Mouse (Mus musculus): Measurements from ENCODE around the gene Acsf3. TPM values are rescaled to one million over a fixed set of nuclear protein-coding genes. Genes with fewer than 3 reads are reported as not detected.

Acsf3 gene
- polyA plus RNA-seq, 1 experiment from 2014 or later, result 17.8 TPM

DNA sequence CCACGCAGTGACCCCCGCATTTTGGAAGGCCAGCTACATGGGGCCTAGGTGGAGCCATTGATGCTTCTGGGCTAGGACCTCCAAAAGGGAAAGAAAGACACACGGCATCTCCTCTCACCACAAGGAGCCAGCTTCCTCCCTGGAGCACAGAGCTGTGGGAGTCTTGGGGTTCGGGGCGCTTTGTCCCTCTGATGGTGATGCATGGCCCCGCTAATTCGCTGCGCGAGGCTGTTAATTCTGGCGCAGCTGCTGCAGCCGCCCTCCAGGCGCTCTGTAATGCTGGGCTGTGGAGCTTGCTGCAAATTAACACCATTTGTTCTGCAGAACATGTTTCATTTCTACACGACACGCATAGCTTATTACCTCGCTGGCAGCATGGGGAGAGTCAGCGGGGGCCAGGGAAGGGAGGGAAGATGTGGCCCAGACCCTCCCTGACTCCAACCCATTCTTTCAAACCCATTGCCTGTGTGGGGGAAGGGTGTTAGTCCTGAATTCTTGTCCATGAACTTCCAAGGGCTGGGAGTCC is 29.5 kb upstream of the Acsf3 start:
- peak; percentile 20 for DNase-seq (ENCODE audit: low spot score)
- no peaks in the 10 kb centered on the region for H3K36me3 ChIP-seq
- no peaks in the 10 kb centered on the region for H3K9me3 ChIP-seq (replicated peaks)
- H3K4me1 ChIP-seq, result peaks cover 54% of the 10 kb centered on the region
- peaks cover 60% of the 10 kb centered on the region for H3K27me3 ChIP-seq (ENCODE audit: low read depth, poor library complexity, severe bottlenecking)
- WGBS, result 18% methylated on average over 16 of the region's 16 CpGs
- peak overlapping the region; percentile 78 for H3K27ac ChIP-seq (replicated peaks)
- H3K4me3 ChIP-seq, result peak overlapping the region; percentile 7; the same call in 1 of the 2 replicates

DNA sequence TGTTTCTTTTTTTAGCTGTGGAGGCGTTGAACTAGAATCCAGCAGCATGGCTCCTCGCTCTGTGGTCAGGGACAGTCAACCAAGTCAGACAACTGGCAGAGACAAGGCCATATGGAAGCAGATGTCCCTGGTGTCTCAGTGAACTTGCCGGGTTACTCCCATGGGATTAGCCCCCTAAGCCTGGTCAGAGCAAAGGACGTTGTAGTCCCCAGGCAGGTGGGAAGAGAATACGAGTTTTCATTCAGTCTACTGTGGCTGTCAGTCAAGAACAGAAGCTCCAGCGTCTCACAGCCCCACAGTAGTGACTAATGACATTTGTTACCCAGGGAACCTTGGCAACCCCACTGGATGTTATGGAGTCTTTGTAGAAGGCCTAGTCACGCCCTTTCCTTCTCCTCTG is 28.8 kb upstream of the Acsf3 start:
- 61% methylated on average over 7 of the region's 7 CpGs for WGBS
- peaks cover 53% of the 10 kb centered on the region for H3K27me3 ChIP-seq (ENCODE audit: low read depth, poor library complexity, severe bottlenecking)

DNA sequence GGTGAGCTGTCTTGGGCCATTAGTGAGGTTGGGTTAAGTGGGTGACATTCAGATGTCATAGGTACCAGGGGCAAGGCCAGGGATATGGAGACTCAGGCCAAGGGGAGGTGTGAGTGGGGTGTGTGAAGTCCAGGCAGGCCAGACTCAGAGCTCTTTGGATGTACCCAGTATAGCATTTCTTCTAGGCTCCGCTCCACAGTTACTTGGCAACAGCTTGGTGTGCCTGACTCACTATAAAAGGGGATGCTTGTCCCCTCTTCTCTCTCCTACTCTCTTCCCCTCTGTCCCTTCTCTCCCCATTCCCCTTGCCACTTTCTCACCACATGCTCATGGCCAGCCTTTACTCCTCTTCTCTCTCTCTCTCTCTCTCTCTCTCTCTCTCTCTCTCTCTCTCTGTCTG is 27.5 kb upstream of the Acsf3 start:
- no peaks in the 10 kb centered on the region for H3K9me3 ChIP-seq (replicated peaks)
- peaks cover 42% of the 10 kb centered on the region for H3K27me3 ChIP-seq (ENCODE audit: low read depth, poor library complexity, severe bottlenecking)
- no peak overlapping the region for H3K27ac ChIP-seq (replicated peaks)
- no peaks in the 10 kb centered on the region for H3K36me3 ChIP-seq
- no peak for DNase-seq (ENCODE audit: low spot score)
- H3K4me3 ChIP-seq, result no peak overlapping the region
- peaks cover 43% of the 10 kb centered on the region for H3K4me1 ChIP-seq
- WGBS, result 95% methylated on average over 1 of the region's 1 CpGs

More for the DNA sequence above, 28.8 kb upstream of the Acsf3 start:
- Histone ChIP-seq H3K9me3 (replicated peaks) (no peaks in the 10 kb centered on the region), H3K27ac (replicated peaks) (peak overlapping the region; percentile 78; the same call in 1 of the 2 replicates), H3K4me3 (no peak overlapping the region), H3K36me3 (no peaks in the 10 kb centered on the region), H3K4me1 (peaks cover 54% of the 10 kb centered on the region)
- no peak for DNase-seq (ENCODE audit: low spot score)

DNA sequence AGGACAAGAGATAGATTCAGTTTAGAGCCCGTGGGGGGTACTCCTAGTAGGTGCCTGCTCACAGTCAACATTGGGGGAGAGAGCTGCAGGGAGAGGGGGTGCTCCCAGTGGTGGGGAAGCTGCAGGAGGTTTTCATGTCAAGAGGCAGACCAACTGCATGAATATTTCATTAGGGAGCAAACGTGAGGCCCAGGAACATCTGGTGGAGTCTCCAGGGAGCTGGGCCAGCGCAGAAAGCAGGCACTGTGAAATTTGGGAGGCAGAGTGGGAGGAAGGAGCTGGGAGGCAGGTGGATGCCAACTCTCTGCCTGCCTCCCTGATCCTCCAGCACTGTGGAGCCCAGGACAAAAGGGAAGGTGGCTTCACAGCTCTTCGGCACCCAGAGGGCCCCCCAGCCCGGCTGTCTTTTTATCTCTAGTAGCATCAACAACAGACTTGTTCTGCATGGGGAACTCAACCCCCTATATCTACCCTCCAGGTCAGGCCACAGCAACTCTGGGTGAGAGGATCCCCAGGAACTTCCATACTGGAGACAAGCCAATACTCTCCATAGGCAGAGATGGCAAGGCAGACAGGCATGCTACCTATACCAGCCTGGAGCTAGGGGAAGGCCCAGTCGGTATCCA is 25.8 kb upstream of the Acsf3 start:
- no peak for DNase-seq (ENCODE audit: low spot score)
- H3K27me3 ChIP-seq (ENCODE audit: low read depth, poor library complexity, severe bottlenecking), result peaks cover 30% of the 10 kb centered on the region
- H3K36me3 ChIP-seq, result no peaks in the 10 kb centered on the region
- WGBS, result 72% methylated on average over 6 of the region's 6 CpGs
- H3K4me3 ChIP-seq, result no peak overlapping the region
- no peaks in the 10 kb centered on the region for H3K9me3 ChIP-seq (replicated peaks)
- peak overlapping the region; percentile 35 for H3K27ac ChIP-seq (replicated peaks)
- peaks cover 39% of the 10 kb centered on the region for H3K4me1 ChIP-seq

DNA sequence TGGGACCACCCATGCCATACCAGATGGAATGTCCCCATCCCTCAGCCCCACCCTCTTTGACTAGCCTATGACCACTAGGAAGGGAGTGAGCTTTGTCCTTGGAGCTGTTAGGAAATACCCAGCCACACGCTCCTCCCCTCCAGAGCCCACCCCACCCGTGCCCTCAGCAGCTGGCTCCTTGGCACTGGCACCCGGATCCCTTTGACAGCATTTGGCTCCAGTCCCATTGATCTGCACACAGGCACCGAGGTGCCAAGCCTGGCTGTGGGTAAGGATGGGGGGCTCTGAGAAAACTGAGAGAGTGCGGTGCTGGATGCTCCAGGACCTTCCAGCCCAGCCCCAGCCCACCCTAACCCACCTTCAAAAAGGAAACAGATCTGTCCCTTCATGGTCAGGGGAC is 23.9 kb upstream of the Acsf3 start:
- peaks cover 11% of the 10 kb centered on the region for H3K27me3 ChIP-seq (ENCODE audit: low read depth, poor library complexity, severe bottlenecking)
- H3K4me1 ChIP-seq, result peaks cover 20% of the 10 kb centered on the region
- WGBS, result 91% methylated on average over 5 of the region's 5 CpGs
- no peaks in the 10 kb centered on the region for H3K9me3 ChIP-seq (replicated peaks)
- H3K4me3 ChIP-seq, result no peak overlapping the region
- H3K36me3 ChIP-seq, result no peaks in the 10 kb centered on the region
- no peak overlapping the region for H3K27ac ChIP-seq (replicated peaks)
- no peak for DNase-seq (ENCODE audit: low spot score)

DNA sequence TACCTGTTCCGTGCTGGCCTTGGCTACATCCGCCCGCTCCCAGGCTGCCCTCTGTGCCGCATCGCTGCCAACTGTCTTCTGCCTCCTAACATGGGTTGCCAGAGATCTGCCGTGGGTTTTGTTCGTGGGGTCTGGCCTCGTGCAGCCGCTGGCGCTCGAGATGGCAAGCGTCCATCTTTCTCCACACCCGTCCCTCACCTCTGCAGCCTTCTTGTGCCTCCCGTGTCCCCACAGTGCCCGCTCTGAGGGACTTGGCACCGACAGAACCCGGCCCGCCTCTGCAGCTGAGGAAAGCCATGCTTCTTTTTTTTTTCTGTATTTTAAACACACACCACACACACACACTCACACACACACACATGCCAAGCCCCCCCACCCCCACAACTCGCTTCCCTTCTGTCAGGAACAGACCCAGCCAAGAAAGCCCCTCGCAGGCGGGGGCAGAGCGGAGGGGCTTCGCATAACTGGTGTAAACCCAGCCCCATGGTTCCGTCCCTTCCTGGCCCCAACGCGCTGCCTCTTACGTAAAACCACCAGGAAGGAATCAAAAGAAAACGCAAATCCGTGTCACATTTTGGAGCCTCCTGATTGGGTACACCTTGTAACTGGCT is 23.1 kb upstream of the Acsf3 start:
- 91% methylated on average over 27 of the region's 29 CpGs for WGBS

DNA sequence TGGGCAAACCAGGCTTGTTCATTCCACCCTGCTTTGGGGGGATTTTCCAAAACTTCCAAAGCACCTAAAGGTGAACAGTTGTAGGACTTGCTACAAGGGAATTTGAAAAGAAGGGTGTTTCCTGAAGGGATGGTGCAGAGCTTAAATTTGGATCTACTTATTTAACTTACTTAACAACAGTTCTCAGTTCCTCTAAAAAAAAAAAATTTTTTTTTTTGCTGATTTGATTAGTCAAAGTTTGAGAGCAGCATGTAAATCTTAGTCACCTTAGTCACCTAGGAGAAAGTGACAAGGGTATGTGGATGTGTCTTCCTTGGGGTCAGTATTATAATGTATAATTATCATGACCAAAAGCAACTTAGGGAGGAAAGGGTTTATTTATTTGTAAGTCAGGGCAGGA is 16.7 kb upstream of the Acsf3 start:
- H3K27ac ChIP-seq (replicated peaks), result no peak overlapping the region
- no peak for DNase-seq (ENCODE audit: low spot score)
- no peaks in the 10 kb centered on the region for H3K4me1 ChIP-seq
- H3K4me3 ChIP-seq, result no peak overlapping the region
- H3K9me3 ChIP-seq (replicated peaks), result no peaks in the 10 kb centered on the region
- no peaks in the 10 kb centered on the region for H3K36me3 ChIP-seq
- no peaks in the 10 kb centered on the region for H3K27me3 ChIP-seq (ENCODE audit: low read depth, poor library complexity, severe bottlenecking)

More for the DNA sequence above, 23.1 kb upstream of the Acsf3 start:
- Histone ChIP-seq H3K27me3 (ENCODE audit: low read depth, poor library complexity, severe bottlenecking) (peaks cover 4% of the 10 kb centered on the region), H3K4me1 (peaks cover 13% of the 10 kb centered on the region), H3K36me3 (no peaks in the 10 kb centered on the region), H3K4me3 (no peak overlapping the region), H3K9me3 (replicated peaks) (no peaks in the 10 kb centered on the region), H3K27ac (replicated peaks) (no peak overlapping the region)
- DNase-seq (ENCODE audit: low spot score), result no peak

DNA sequence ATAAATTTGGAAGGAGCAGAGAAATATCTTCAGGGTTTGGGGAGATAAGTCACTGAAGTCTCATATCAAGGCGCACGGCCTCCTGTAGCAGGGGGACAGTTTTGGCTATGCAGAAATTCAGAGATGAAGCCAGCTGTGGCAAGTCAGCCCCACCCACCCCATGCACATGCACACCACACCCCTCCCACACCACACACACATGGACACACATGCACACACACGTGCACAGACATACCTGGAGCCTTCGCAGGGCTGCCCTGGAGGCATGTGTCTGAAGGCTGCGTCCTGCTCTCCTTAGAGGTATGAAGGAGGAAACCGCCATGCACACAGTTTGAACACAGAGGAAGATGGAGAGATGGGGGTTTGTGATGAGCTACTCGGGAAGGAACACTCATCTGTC is 15.2 kb upstream of the Acsf3 start:
- H3K36me3 ChIP-seq, result no peaks in the 10 kb centered on the region
- 89% methylated on average over 7 of the region's 7 CpGs for WGBS
- no peak overlapping the region for H3K27ac ChIP-seq (replicated peaks)
- H3K4me1 ChIP-seq, result no peaks in the 10 kb centered on the region
- DNase-seq (ENCODE audit: low spot score), result no peak
- H3K9me3 ChIP-seq (replicated peaks), result no peaks in the 10 kb centered on the region
- H3K27me3 ChIP-seq (ENCODE audit: low read depth, poor library complexity, severe bottlenecking), result no peaks in the 10 kb centered on the region
- H3K4me3 ChIP-seq, result no peak overlapping the region

DNA sequence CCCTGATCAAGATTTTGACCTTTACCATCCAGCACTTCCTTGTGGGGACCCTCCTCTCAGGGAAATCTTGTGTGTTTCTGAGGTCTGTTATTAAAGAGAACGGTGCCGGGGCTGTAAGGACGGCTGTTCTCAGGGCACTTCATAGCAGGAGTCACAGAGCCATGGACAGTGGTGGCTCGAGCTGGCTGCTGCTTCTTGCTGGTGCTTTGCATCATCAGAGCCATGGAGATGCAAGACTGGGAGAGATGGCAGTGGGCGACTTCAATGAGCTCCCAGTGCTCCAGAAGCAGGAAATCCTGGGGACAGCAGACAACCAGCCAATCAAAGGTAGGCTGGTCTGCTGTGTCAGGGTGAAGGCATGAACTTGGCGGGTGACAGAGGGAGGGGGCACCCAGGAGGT is 14.2 kb upstream of the Acsf3 start:
- H3K4me3 ChIP-seq, result no peak overlapping the region
- WGBS, result 78% methylated on average over 6 of the region's 6 CpGs
- H3K36me3 ChIP-seq, result no peaks in the 10 kb centered on the region
- H3K9me3 ChIP-seq (replicated peaks), result no peaks in the 10 kb centered on the region
- no peak overlapping the region for H3K27ac ChIP-seq (replicated peaks)
- DNase-seq (ENCODE audit: low spot score), result no peak
- no peaks in the 10 kb centered on the region for H3K4me1 ChIP-seq
- no peaks in the 10 kb centered on the region for H3K27me3 ChIP-seq (ENCODE audit: low read depth, poor library complexity, severe bottlenecking)

DNA sequence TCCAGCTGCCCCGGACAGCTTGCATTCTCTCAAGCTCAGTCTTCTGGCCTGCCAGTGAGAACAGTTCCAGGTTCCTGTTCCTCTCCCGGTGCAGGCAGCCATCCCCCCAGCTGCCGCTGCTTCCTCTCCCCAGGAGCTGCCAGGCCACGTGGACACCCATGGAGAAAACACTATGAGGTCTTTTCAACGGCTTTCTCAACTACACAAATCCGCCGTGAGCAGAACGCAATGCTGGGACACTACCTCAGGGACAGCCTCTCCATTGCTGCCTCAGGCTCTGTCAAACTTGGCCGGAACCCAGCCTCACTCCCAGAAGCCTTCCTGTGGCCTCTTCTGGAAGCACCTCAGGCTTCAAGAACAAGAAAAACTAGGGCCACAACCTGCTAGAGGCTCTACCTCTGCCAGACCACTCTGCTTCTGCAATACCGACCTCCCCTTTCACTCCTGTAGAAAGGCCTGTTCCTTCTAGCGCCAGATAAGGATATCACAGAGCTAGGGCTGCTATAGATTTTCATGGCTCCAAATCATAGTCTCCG is 12.5 kb upstream of the Acsf3 start:
- no peaks in the 10 kb centered on the region for H3K36me3 ChIP-seq
- peaks cover 10% of the 10 kb centered on the region for H3K4me1 ChIP-seq
- H3K27ac ChIP-seq (replicated peaks), result no peak overlapping the region; the same call in 1 of the 2 replicates
- WGBS, result 47% methylated on average over 12 of the region's 12 CpGs
- H3K9me3 ChIP-seq (replicated peaks), result no peaks in the 10 kb centered on the region
- no peaks in the 10 kb centered on the region for H3K27me3 ChIP-seq (ENCODE audit: low read depth, poor library complexity, severe bottlenecking)
- no peak for DNase-seq (ENCODE audit: low spot score)
- H3K4me3 ChIP-seq, result no peak overlapping the region

DNA sequence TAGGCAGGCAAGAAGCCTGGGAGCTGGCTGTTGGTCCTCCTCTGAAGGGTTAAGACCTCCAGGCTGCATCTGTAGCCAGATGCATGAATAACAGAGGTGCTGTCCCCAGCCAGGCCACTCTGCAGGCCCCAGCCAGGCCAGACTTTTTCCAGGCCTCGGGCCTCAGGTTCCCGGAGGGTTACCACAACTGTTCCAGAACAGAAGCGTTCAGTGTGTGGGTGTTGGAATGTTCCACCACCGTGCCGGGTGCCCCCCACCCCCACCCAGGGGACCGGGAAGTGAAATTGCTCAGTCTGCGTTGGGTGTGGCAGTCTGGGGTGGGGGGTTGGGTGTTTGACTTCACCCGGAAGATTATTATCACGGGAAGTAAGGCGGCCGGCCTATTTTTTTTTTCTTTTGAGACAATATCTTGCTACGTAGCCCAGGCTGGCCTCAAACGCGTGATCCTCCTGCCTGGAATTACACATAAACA is 12.0 kb upstream of the Acsf3 start:
- Histone ChIP-seq H3K36me3 (no peaks in the 10 kb centered on the region), H3K27ac (replicated peaks) (no peak overlapping the region; the same call in 1 of the 2 replicates), H3K27me3 (ENCODE audit: low read depth, poor library complexity, severe bottlenecking) (no peaks in the 10 kb centered on the region), H3K4me1 (peaks cover 10% of the 10 kb centered on the region), H3K9me3 (replicated peaks) (no peaks in the 10 kb centered on the region), H3K4me3 (no peak overlapping the region)
- DNase-seq (ENCODE audit: low spot score), result no peak
- 89% methylated on average over 14 of the region's 14 CpGs for WGBS

DNA sequence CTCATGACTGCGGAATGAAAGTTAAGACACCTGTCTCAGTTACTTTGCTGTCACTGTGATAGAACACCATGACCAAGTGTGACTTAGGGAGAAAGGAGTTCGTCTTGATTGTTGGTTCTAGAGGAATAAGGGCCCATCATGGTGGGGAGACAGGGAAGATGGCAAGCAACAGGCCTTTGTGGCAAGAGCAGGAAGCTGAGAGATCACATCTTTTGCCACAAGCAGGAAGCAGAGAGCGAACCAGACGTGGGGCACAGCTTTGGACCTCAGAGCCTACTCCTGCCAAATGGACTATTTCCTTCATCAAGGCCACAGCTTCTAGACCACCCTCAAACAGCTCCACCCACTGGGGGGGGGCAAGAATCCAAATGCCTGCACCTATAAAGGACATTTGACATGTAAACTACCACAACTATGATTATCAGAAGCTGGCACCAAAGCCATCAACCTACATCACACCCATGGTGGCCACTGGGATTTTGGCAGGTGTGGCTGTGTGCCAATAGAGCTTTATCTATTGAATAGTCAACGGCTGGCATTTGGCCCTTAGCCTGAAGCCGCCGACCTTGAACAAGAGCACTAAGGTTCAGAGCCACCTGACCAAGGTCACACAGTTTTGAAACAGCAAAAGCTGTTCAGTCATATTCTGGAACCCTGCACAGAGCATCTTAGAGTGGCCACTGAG is 10.4 kb upstream of the Acsf3 start:
- Histone ChIP-seq H3K27me3 (ENCODE audit: low read depth, poor library complexity, severe bottlenecking) (no peaks in the 10 kb centered on the region), H3K9me3 (replicated peaks) (no peaks in the 10 kb centered on the region), H3K4me3 (no peak overlapping the region), H3K36me3 (no peaks in the 10 kb centered on the region), H3K4me1 (peaks cover 10% of the 10 kb centered on the region), H3K27ac (replicated peaks) (no peak overlapping the region)
- no peak for DNase-seq (ENCODE audit: low spot score)
- WGBS, result 92% methylated on average over 7 of the region's 7 CpGs

DNA sequence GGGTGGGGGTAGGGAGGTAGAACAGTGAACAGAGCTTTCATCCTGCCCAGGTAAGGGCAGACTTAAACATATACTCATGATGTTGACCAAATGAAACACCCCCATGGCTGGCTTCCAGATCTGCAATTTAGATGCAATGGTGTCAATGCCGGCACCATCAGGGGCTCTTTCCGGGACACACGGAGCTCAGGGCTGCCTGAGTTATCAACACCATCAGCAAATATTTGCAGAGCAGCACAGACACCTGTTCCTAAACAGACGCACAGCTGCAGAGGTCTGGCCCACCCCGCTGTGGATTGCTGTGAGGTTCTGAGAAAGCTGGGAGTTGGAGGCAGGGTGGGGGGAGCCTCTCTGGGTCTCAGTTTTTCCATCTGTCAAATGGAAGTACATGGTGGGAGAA is 9.1 kb upstream of the Acsf3 start:
- Histone ChIP-seq H3K4me1 (peaks cover 10% of the 10 kb centered on the region), H3K27me3 (ENCODE audit: low read depth, poor library complexity, severe bottlenecking) (no peaks in the 10 kb centered on the region), H3K36me3 (no peaks in the 10 kb centered on the region), H3K27ac (replicated peaks) (no peak overlapping the region), H3K4me3 (no peak overlapping the region), H3K9me3 (replicated peaks) (no peaks in the 10 kb centered on the region)
- WGBS, result 76% methylated on average over 5 of the region's 5 CpGs
- no peak for DNase-seq (ENCODE audit: low spot score)

All from midbrain, embryonic 10.5 days (tissue).